Mouse (Mus musculus) C2C12 (cell line): ENCODE data around the gene Ltbp4. TPM values are rescaled to one million over a fixed set of nuclear protein-coding genes. Genes with fewer than 3 reads are reported as not detected.

Experiments
- H3K27me3 ChIP-seq: one replicate; pipeline ENCODE4 v1.6.1; 2011; ENCODE audit not compliant: control insufficient read depth, insufficient read depth, insufficient read length
- H3K36me3 ChIP-seq: one replicate; pipeline ENCODE4 v1.6.1; 2011; ENCODE audit not compliant: control insufficient read depth, insufficient read depth
- H3K4me3 ChIP-seq: one replicate; pipeline ENCODE4 v1.5.1; 2011; ENCODE audit warnings: mild to moderate bottlenecking, control low read depth; ENCODE audit not compliant: poor library complexity, insufficient read depth, severe bottlenecking
- H3K79me2 ChIP-seq: one replicate; pipeline ENCODE4 v1.6.1; 2011; ENCODE audit not compliant: control insufficient read depth, insufficient read depth
- H3K79me3 ChIP-seq: one replicate; pipeline ENCODE4 v1.6.1; 2011; ENCODE audit warnings: low read depth, control low read depth
- H3ac ChIP-seq: one replicate; pipeline ENCODE3; 2011; ENCODE audit warnings: low read depth; ENCODE audit not compliant: control insufficient read depth, insufficient read length
- CEBPB ChIP-seq: IDR thresholded peaks from one replicate; pipeline ENCODE4 v1.6.1; 2011; ENCODE audit warnings: low read depth, mild to moderate bottlenecking, control low read depth, moderate library complexity
- CTCF ChIP-seq: IDR thresholded peaks from one replicate; pipeline ENCODE4 v1.5.1; 2011; ENCODE audit not compliant: control insufficient read depth, insufficient read depth, insufficient read length
- FOSL1 ChIP-seq: IDR thresholded peaks from one replicate; pipeline ENCODE4 v1.8.0; 2011; ENCODE audit warnings: mild to moderate bottlenecking, low read length; ENCODE audit not compliant: poor library complexity, insufficient read depth, severe bottlenecking
- MAX ChIP-seq: IDR thresholded peaks from one replicate; pipeline ENCODE4 v1.6.1; 2011; ENCODE audit warnings: mild to moderate bottlenecking, control low read depth
- MYOD1 ChIP-seq: IDR thresholded peaks from one replicate; pipeline ENCODE4 v1.6.1; 2011; ENCODE audit warnings: low read depth; ENCODE audit not compliant: control insufficient read depth, insufficient read length
- MYOG ChIP-seq: IDR thresholded peaks from one replicate; pipeline ENCODE4 v1.6.1; 2011; ENCODE audit not compliant: control insufficient read depth, insufficient read length; ENCODE audit errors: extremely low read depth
- USF1 ChIP-seq: IDR thresholded peaks from one replicate; pipeline ENCODE4 v1.6.1; 2011; ENCODE audit warnings: low read depth, mild to moderate bottlenecking, control low read depth, moderate library complexity
- polyA plus RNA-seq: library from polyadenylated mRNA; unstranded; fragments of >200 nt; fragmentation: generic; extraction: Trizol; gene quantifications from one replicate; pipeline ENCODE4 v1.2.1, GENCODE M21; 2012; ENCODE audit warnings: missing spikeins

Gene Ltbp4
- polyA plus RNA-seq, 1 experiment, result 22.9 TPM

DNA sequence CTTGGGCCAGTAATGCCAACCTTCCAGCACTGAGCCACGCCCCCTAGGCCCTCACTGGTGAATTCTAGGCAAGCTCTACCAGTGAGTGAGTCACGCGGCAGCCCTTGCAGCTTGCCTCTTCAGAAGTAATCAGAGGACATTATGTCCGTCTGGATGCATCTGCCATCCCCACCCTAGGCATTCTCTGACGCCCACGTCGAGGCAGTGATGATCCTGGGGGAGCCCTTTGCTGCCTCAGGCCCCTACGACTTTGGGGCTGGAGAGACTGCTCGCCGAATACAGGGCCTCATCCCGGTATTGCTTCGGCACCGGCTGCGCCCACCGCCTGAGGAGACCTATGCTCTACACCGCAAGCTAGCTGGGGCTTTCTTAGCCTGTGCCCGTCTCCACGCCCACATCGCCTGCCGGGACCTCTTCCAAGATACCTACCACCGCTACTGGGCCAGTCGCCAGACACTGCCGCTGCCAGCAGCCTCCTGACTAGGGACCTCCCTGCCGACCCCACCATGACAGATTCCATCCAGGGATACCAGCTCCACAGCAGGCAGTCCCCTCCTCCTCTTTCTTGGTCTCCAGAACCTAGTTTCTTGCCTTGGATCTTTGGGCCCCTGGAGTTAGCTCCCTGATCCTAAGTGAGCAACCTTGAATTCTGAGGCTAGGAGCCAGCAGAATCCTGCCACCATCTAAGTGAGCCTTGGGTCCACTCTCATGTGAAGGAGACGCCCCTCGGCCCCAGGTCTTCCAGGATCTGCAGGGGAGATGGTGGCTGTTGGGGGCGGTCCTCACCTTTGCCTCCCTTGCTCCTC, 80.2 kb downstream of the Ltbp4 start:
- H3K36me3 ChIP-seq, result no peaks in the 10 kb centered on the region
- peak overlapping the region; percentile 13 for H3ac ChIP-seq
- peaks cover 5% of the 10 kb centered on the region for H3K79me2 ChIP-seq
- TF ChIP-seq CTCF (no peak), USF1 (peak; percentile 48), MYOD1 (peak; percentile 19)
- H3K27me3 ChIP-seq, result no peaks in the 10 kb centered on the region
- no peaks in the 10 kb centered on the region for H3K79me3 ChIP-seq
- H3K4me3 ChIP-seq, result peak overlapping the region; percentile 11

DNA sequence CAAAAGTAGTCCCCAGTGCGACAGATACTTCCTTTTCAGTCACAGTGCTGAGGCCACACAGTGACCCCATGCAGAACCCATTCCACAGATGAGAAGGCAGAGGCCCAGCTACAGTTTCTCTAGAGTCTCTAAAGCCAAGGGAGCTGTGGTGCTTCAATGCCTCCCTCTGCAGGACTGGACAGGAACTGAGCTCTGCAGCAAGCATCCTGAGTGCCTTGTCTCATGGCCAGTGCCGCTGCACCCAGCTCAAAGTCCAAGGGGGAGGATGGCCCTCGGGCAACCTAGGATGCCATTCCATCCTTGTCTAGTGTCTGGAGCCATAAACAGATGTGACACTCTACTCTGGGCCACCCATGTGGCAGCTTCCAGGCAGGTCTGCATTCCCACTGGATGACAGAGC, 81.8 kb downstream of the Ltbp4 start:
- H3ac ChIP-seq, result no peak overlapping the region
- no peaks in the 10 kb centered on the region for H3K27me3 ChIP-seq
- H3K79me3 ChIP-seq, result no peaks in the 10 kb centered on the region
- H3K4me3 ChIP-seq, result no peak overlapping the region
- TF ChIP-seq CEBPB, result no peak
- no peak for TF ChIP-seq FOSL1
- no peak for TF ChIP-seq MYOG
- no peak for TF ChIP-seq USF1
- TF ChIP-seq MAX, result no peak
- no peak for TF ChIP-seq MYOD1
- no peak for TF ChIP-seq CTCF
- no peaks in the 10 kb centered on the region for H3K36me3 ChIP-seq
- H3K79me2 ChIP-seq, result peaks cover 5% of the 10 kb centered on the region

Other genes starting within 250 kb of the Ltbp4 start
- not detected for gene Cyp2f2, start 217.8 kb downstream of the Ltbp4 start, polyA plus RNA-seq
- not detected for gene Cyp2t4, start 184.0 kb downstream of the Ltbp4 start, polyA plus RNA-seq
- gene Egln2, start 170.9 kb downstream of the Ltbp4 start, polyA plus RNA-seq, result 68.8 TPM
- 46.6 TPM for gene Rab4b, start 158.8 kb downstream of the Ltbp4 start, polyA plus RNA-seq
- gene Gm21983, start 156.6 kb downstream of the Ltbp4 start, polyA plus RNA-seq, result 0.06 TPM
- gene Mia, start 156.5 kb downstream of the Ltbp4 start, polyA plus RNA-seq, result 0.26 TPM
- 3.2 TPM for gene BC024978, start 141.9 kb downstream of the Ltbp4 start, polyA plus RNA-seq
- 210 TPM for gene Snrpa, start 141.4 kb downstream of the Ltbp4 start, polyA plus RNA-seq
- 5.7 TPM for gene Itpkc, start 109.0 kb downstream of the Ltbp4 start, polyA plus RNA-seq
- gene Coq8b, start 104.7 kb downstream of the Ltbp4 start, polyA plus RNA-seq, result 9.3 TPM
- 11.7 TPM for gene Numbl, start 79.3 kb downstream of the Ltbp4 start, polyA plus RNA-seq
- 27.6 TPM for gene Shkbp1, start 18.3 kb upstream of the Ltbp4 start, polyA plus RNA-seq
- not detected for gene Gm20479, start 19.7 kb upstream of the Ltbp4 start, polyA plus RNA-seq
- gene Sptbn4, start 110.0 kb upstream of the Ltbp4 start, polyA plus RNA-seq, result 0.25 TPM
- gene Blvrb, start 110.3 kb upstream of the Ltbp4 start, polyA plus RNA-seq, result 78.4 TPM
- 12.5 TPM for gene Sertad3, start 136.1 kb upstream of the Ltbp4 start, polyA plus RNA-seq
- gene Sertad1, start 149.2 kb upstream of the Ltbp4 start, polyA plus RNA-seq, result 87.3 TPM
- 5.3 TPM for gene Prx, start 161.6 kb upstream of the Ltbp4 start, polyA plus RNA-seq
- gene Hipk4, start 185.6 kb upstream of the Ltbp4 start, polyA plus RNA-seq, result 0.70 TPM
- gene Pld3, start 215.5 kb upstream of the Ltbp4 start, polyA plus RNA-seq, result 60.5 TPM
- 26.9 TPM for gene 2310022A10Rik, start 215.5 kb upstream of the Ltbp4 start, polyA plus RNA-seq